Mouse (Mus musculus): ENCODE results near the gene Ankrd33.

Ankrd33 gene

GRCm38 (mm10) chr15:101123202-101123601 is 7.6 kb downstream of the Ankrd33 start:
- no peak for DNase-seq (ENCODE audit: low read depth, low spot score)

- no peak for DNase-seq (ENCODE audit: low read depth, low spot score)
These were observed 10.0 kb downstream of the Ankrd33 start for GRCm38 (mm10) chr15:101125561-101125960.

- DNase-seq (ENCODE audit: low read depth, low spot score): peak; percentile 72
These were observed 11.5 kb downstream of the Ankrd33 start for GRCm38 (mm10) chr15:101126876-101127544.

GRCm38 (mm10) chr15:101128181-101129089 is 12.9 kb downstream of the Ankrd33 start, which contains the start of gene Acvrl1:
Gene Acvrl1 (plus strand): TSS chr15:101128522.
- no peak for DNase-seq (ENCODE audit: low read depth, low spot score)

- no peak for DNase-seq (ENCODE audit: low read depth, low spot score)
These were observed 13.9 kb downstream of the Ankrd33 start for GRCm38 (mm10) chr15:101129412-101129811.

GRCm38 (mm10) chr15:101131498-101131897 is 15.9 kb downstream of the Ankrd33 start:
- DNase-seq (ENCODE audit: low read depth, low spot score): no peak

- no peak for DNase-seq (ENCODE audit: low read depth, low spot score)
These were observed 16.5 kb downstream of the Ankrd33 start for GRCm38 (mm10) chr15:101132041-101132440.

- DNase-seq (ENCODE audit: low read depth, low spot score): no peak
These were observed 17.2 kb downstream of the Ankrd33 start for GRCm38 (mm10) chr15:101132761-101133160.

GRCm38 (mm10) chr15:101133993-101134704 is 18.6 kb downstream of the Ankrd33 start:
- DNase-seq (ENCODE audit: low read depth, low spot score): no peak

- DNase-seq (ENCODE audit: low read depth, low spot score): no peak
These were observed 19.9 kb downstream of the Ankrd33 start for GRCm38 (mm10) chr15:101135405-101135804.

- no peak for DNase-seq (ENCODE audit: low read depth, low spot score)
These were observed 21.9 kb downstream of the Ankrd33 start for GRCm38 (mm10) chr15:101137455-101137854.

- no peak for DNase-seq (ENCODE audit: low read depth, low spot score)
These were observed 23.1 kb downstream of the Ankrd33 start for GRCm38 (mm10) chr15:101138675-101139074.

GRCm38 (mm10) chr15:101139885-101140284 is 24.3 kb downstream of the Ankrd33 start:
- peak; percentile 80 for DNase-seq (ENCODE audit: low read depth, low spot score)

GRCm38 (mm10) chr15:101140587-101140986 is 25.0 kb downstream of the Ankrd33 start:
- DNase-seq (ENCODE audit: low read depth, low spot score): no peak

- DNase-seq (ENCODE audit: low read depth, low spot score): peak; percentile 57
These were observed 25.5 kb downstream of the Ankrd33 start for GRCm38 (mm10) chr15:101141061-101141541.

GRCm38 (mm10) chr15:101142672-101143071 is 27.1 kb downstream of the Ankrd33 start:
- no peak for DNase-seq (ENCODE audit: low read depth, low spot score)

- DNase-seq (ENCODE audit: low read depth, low spot score): peak; percentile 96
These were observed 27.9 kb downstream of the Ankrd33 start for GRCm38 (mm10) chr15:101143494-101143893.

- peak; percentile 60 for DNase-seq (ENCODE audit: low read depth, low spot score)
These were observed 28.6 kb downstream of the Ankrd33 start for GRCm38 (mm10) chr15:101144176-101144575.

GRCm38 (mm10) chr15:101144779-101145178 is 29.2 kb downstream of the Ankrd33 start:
- DNase-seq (ENCODE audit: low read depth, low spot score): no peak

GRCm38 (mm10) chr15:101145424-101146099 is 30.0 kb downstream of the Ankrd33 start:
- peak; percentile 94 for DNase-seq (ENCODE audit: low read depth, low spot score)
